14 mouse cellular contexts compared by ENCODE assay signal in genomic region chr3:144584789-144585553, GRCm38 (mm10). TPM values are rescaled to one million over a fixed set of nuclear protein-coding genes. Genes with fewer than 3 reads are reported as not detected.
DNase-seq lines count a peak whose midpoint lies in the region; ATAC-seq and TF ChIP-seq lines count a peak whose summit lies in the region.
"Had no signal": no experiment of that assay in that cellular context is flagged by ENCODE, and none has a peak within 500 bp of the region (broad histone marks: within the 10 kb centered on the region; RNA-seq: fewer than 3 reads in every experiment).

No protein-coding gene starts in this region.

- ATAC-seq in embryonic facial prominence, embryonic 14.5 days (ENCODE audit: low read depth) = peak; percentile 10; the same call in 1 of the 2 replicates
- ATAC-seq in common myeloid progenitor, adult 5-6 weeks (replicated peaks; ENCODE audit: low read depth, poor library complexity, severe bottlenecking) = peak; percentile 69
- ATAC-seq in megakaryocyte, adult 5-6 weeks (ENCODE audit: poor library complexity, severe bottlenecking) = peak; percentile 78
- no peak for ATAC-seq in midbrain, embryonic 15.5 days (replicated peaks)

- WGBS in embryonic facial prominence, embryonic 14.5 days = 78% methylated on average over 6 of the region's 6 CpGs
- WGBS in embryonic facial prominence, embryonic 10.5 days = 89% methylated on average over 6 of the region's 6 CpGs
- 86% methylated on average over 6 of the region's 6 CpGs for WGBS in midbrain, embryonic 15.5 days

- TF ChIP-seq CTCF in layer of hippocampus, adult 2 months (conservative IDR thresholded peaks at IDR 0.05) = no peak

- H3K4me3 ChIP-seq in embryonic facial prominence, embryonic 14.5 days (ENCODE audit: low read depth, low read length) = no peak overlapping the region
- H3K4me3 ChIP-seq in embryonic facial prominence, embryonic 10.5 days = no peak overlapping the region
- H3K4me3 ChIP-seq in layer of hippocampus, adult 2 months = no peak overlapping the region
- H3K4me3 ChIP-seq in midbrain, embryonic 15.5 days = no peak overlapping the region
- H3K4me3 ChIP-seq: hindbrain, embryonic 10.5 days; limb, embryonic 13.5 days; myocyte had no signal

- no peak overlapping the region for H3K9ac ChIP-seq in embryonic facial prominence, embryonic 14.5 days (ENCODE audit: low read depth, low read length)
- H3K9ac ChIP-seq in midbrain, embryonic 15.5 days = no peak overlapping the region
- H3K9ac ChIP-seq: limb, embryonic 13.5 days had no signal

- peaks cover 2% of the 10 kb centered on the region; the same call in 1 of the 2 replicates for H3K4me1 ChIP-seq in embryonic facial prominence, embryonic 14.5 days (ENCODE audit: control insufficient read depth, insufficient read depth, low read length)
- no peaks in the 10 kb centered on the region for H3K4me1 ChIP-seq in embryonic facial prominence, embryonic 10.5 days
- no peaks in the 10 kb centered on the region for H3K4me1 ChIP-seq in midbrain, embryonic 15.5 days
- H3K4me1 ChIP-seq: hindbrain, embryonic 10.5 days had no signal

- H3K27ac ChIP-seq in embryonic facial prominence, embryonic 14.5 days (replicated peaks; ENCODE audit: low read depth, low read length) = no peak overlapping the region
- H3K27ac ChIP-seq in embryonic facial prominence, embryonic 10.5 days (replicated peaks) = no peak overlapping the region
- peak overlapping the region; percentile 47 for H3K27ac ChIP-seq in layer of hippocampus, adult 2 months
- no peak overlapping the region for H3K27ac ChIP-seq in midbrain, embryonic 15.5 days
- H3K27ac ChIP-seq: hindbrain, embryonic 10.5 days; limb, embryonic 13.5 days had no signal

- peaks cover 60% of the 10 kb centered on the region for H3K36me3 ChIP-seq in embryonic facial prominence, embryonic 14.5 days (ENCODE audit: control insufficient read depth, insufficient read depth, low read length)
- peaks cover 89% of the 10 kb centered on the region for H3K36me3 ChIP-seq in embryonic facial prominence, embryonic 10.5 days (replicated peaks)
- H3K36me3 ChIP-seq in midbrain, embryonic 15.5 days (replicated peaks) = no peaks in the 10 kb centered on the region

- no peak for DNase-seq in embryonic facial prominence, embryonic 14.5 days (ENCODE audit: low spot score)
- no peak for DNase-seq in embryonic facial prominence, embryonic 10.5 days (ENCODE audit: low spot score)
- DNase-seq in layer of hippocampus, adult 2 months (ENCODE audit: low spot score in 2 of 2) = no peak
- no peak for DNase-seq in layer of hippocampus, postnatal 36 days
- no peak for DNase-seq in neural tube, embryonic 10.5 days (ENCODE audit: extremely low spot score, low spot score)
- DNase-seq: adrenal gland, postnatal 36 days; cerebellum, adult 11 months; kidney, postnatal 10 days had no signal

- H3K9me3 ChIP-seq in embryonic facial prominence, embryonic 14.5 days (ENCODE audit: control insufficient read depth, low read length) = no peaks in the 10 kb centered on the region
- H3K9me3 ChIP-seq in embryonic facial prominence, embryonic 10.5 days = no peaks in the 10 kb centered on the region
- no peaks in the 10 kb centered on the region for H3K9me3 ChIP-seq in midbrain, embryonic 15.5 days
- H3K9me3 ChIP-seq: hindbrain, embryonic 10.5 days; limb, embryonic 13.5 days had no signal

- no peak overlapping the region for H3K4me2 ChIP-seq in embryonic facial prominence, embryonic 14.5 days (ENCODE audit: low read depth, low read length)
- no peak overlapping the region for H3K4me2 ChIP-seq in midbrain, embryonic 15.5 days
- H3K4me2 ChIP-seq: limb, embryonic 13.5 days had no signal

- no peaks in the 10 kb centered on the region for H3K27me3 ChIP-seq in embryonic facial prominence, embryonic 14.5 days (replicated peaks; ENCODE audit: control insufficient read depth, insufficient read depth, low read length)
- no peaks in the 10 kb centered on the region for H3K27me3 ChIP-seq in embryonic facial prominence, embryonic 10.5 days (replicated peaks; ENCODE audit: low read depth, poor library complexity, severe bottlenecking)
- H3K27me3 ChIP-seq in midbrain, embryonic 15.5 days (replicated peaks) = no peaks in the 10 kb centered on the region
- H3K27me3 ChIP-seq: limb, embryonic 13.5 days had no signal

RNA-seq across cellular contexts. Expression of gene Selenof, which starts 14.9 kb away (rescaled TPM):
- polyA plus RNA-seq in embryonic facial prominence, embryonic 14.5 days (2014; fragmentation: Nextera tagmentation; extraction: Ambion mirVana) = 552 and 561 TPM in 2 replicates
- 452 and 456 TPM in 2 replicates for polyA plus RNA-seq in embryonic facial prominence, embryonic 10.5 days (2016; fragmentation: Nextera tagmentation; extraction: Ambion mirVana)
- 100 to 1,000 TPM; 228 to 231 TPM for total RNA-seq in layer of hippocampus, adult 2 months (2021)
- total RNA-seq in layer of hippocampus, postnatal 36 days (2021) = 100 to 1,000 TPM; 226 to 249 TPM
- 591 and 595 TPM in 2 replicates for total RNA-seq in common myeloid progenitor, adult 5-6 weeks (2017)
- total RNA-seq in megakaryocyte, adult 5-6 weeks (2015) = 348 and 402 TPM in 2 replicates
- total RNA-seq in megakaryocyte, adult 5-6 weeks (2017) = 537 and 557 TPM in 2 replicates
- 501 and 507 TPM in 2 replicates for polyA plus RNA-seq in midbrain, embryonic 15.5 days (2015; fragmentation: Nextera tagmentation; extraction: Ambion mirVana)

RNA-seq across cellular contexts. Expression of gene Hs2st1, which starts 15.0 kb away (rescaled TPM):
- polyA plus RNA-seq in embryonic facial prominence, embryonic 14.5 days (2014; fragmentation: Nextera tagmentation; extraction: Ambion mirVana) = 13.7 and 14.4 TPM in 2 replicates
- polyA plus RNA-seq in embryonic facial prominence, embryonic 10.5 days (2016; fragmentation: Nextera tagmentation; extraction: Ambion mirVana) = 11.7 and 12.7 TPM in 2 replicates
- 10 to 100 TPM; 38.4 to 40.5 TPM for total RNA-seq in layer of hippocampus, adult 2 months (2021)
- 10 to 100 TPM; 45.4 to 47.8 TPM for total RNA-seq in layer of hippocampus, postnatal 36 days (2021)
- total RNA-seq in common myeloid progenitor, adult 5-6 weeks (2017) = 16.2 and 17.8 TPM in 2 replicates
- 9.0 and 10.5 TPM in 2 replicates for total RNA-seq in megakaryocyte, adult 5-6 weeks (2015)
- total RNA-seq in megakaryocyte, adult 5-6 weeks (2017) = 9.8 and 10.9 TPM in 2 replicates
- polyA plus RNA-seq in midbrain, embryonic 15.5 days (2015; fragmentation: Nextera tagmentation; extraction: Ambion mirVana) = 15.6 and 17.1 TPM in 2 replicates
